Mouse (Mus musculus) kidney, embryonic 16.5 days (tissue): ENCODE data around the gene Adamts18. TPM values are rescaled to one million over a fixed set of nuclear protein-coding genes. Genes with fewer than 3 reads are reported as not detected.

Experiments
- ATAC-seq: fragments of 200-750 bp; cut with Nextera tagmentation; 2 replicates; pipeline ENCODE4 v1.8.0; 2017; ENCODE audit warnings: moderate TSS enrichment; ENCODE audit not compliant: low FRiP score, low TSS enrichment
- H3K27ac ChIP-seq: fragments of 300-500 bp; sonication (generic); 2 replicates; pipeline ENCODE4 v1.5.1; 2014; ENCODE audit warnings: low read length
- H3K27me3 ChIP-seq: fragments of 300-500 bp; sonication (generic); 2 replicates; pipeline ENCODE4 v1.6.1; 2014; ENCODE audit warnings: low read length, control low read depth, mixed read lengths; ENCODE audit not compliant: insufficient read depth
- H3K36me3 ChIP-seq: fragments of 300-500 bp; sonication (generic); 2 replicates; pipeline ENCODE4 v1.6.1; 2014; ENCODE audit warnings: low read length, control low read depth, mixed read lengths; ENCODE audit not compliant: insufficient read depth
- H3K4me1 ChIP-seq: fragments of 300-500 bp; sonication (generic); 2 replicates; pipeline ENCODE4 v1.6.1; 2014; ENCODE audit warnings: low read length, control low read depth, mixed read lengths; ENCODE audit not compliant: insufficient read depth
- H3K4me2 ChIP-seq: fragments of 300-500 bp; sonication (generic); replicated peaks from 2 replicates; pipeline ENCODE4 v1.6.1; 2014; ENCODE audit warnings: low read depth, low read length
- H3K4me3 ChIP-seq: fragments of 300-500 bp; sonication (generic); 2 replicates; pipeline ENCODE4 v1.5.1; 2014; ENCODE audit warnings: mild to moderate bottlenecking, low read length
- H3K9ac ChIP-seq: fragments of 300-500 bp; sonication (generic); replicated peaks from 2 replicates; pipeline ENCODE4 v1.6.1; 2014; ENCODE audit warnings: low read length
- H3K9me3 ChIP-seq: fragments of 300-500 bp; sonication (generic); 2 replicates; pipeline ENCODE4 v1.6.1; 2016; ENCODE audit warnings: low read length, control low read depth
- WGBS: fragments of 180-500 bp; shearing (Covaris S2); extraction: QIAGEN DNeasy Blood & Tissue Kit; methylation state at CpG from one replicate; pipeline ENCODE4 v1.1.7; 2014; 5-methylcytosine and 5-hydroxymethylcytosine counted together
- polyA plus RNA-seq: library from polyadenylated mRNA; unstranded; fragments of >200 nt; fragmentation: Nextera tagmentation; extraction: Ambion mirVana; gene quantifications from 2 replicates; pipeline ENCODE4 v1.2.1, GENCODE M21; 2015

Gene Adamts18
- polyA plus RNA-seq, 1 experiment from 2014 or later, result 2.4 TPM

DNA sequence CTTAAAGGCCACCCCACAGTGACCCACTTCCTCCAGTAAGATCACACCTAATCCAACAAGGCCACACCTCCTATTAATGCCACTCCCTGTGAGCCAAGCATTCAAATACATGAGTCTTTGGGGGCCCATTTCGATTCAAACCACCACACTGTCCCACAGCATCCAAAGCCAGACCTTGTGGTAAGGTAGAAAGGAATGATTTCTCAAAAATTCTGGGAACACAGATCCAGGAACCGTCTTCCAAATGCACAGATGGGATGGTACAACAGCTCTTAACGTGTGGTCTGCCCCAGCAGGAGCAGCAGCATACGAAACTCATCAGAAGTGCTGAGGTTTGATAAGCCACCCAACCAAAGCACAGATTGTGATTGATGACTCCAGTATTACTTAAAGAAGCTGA is 18.0 kb upstream of the Adamts18 start:
- Histone ChIP-seq H3K4me2 (no peak overlapping the region), H3K27ac (no peak overlapping the region), H3K4me1 (no peaks in the 10 kb centered on the region; the same call in 1 of the 2 replicates), H3K27me3 (no peaks in the 10 kb centered on the region), H3K9ac (no peak overlapping the region), H3K36me3 (no peaks in the 10 kb centered on the region), H3K4me3 (no peak overlapping the region), H3K9me3 (peaks cover 6% of the 10 kb centered on the region)
- WGBS, result 86% methylated on average over 4 of the region's 4 CpGs
- ATAC-seq, result no peak

- WGBS, result 55% methylated on average over 13 of the region's 13 CpGs
- no peak overlapping the region for H3K9ac ChIP-seq
- peaks cover 6% of the 10 kb centered on the region for H3K9me3 ChIP-seq
- no peak overlapping the region for H3K4me3 ChIP-seq
- H3K27ac ChIP-seq, result no peak overlapping the region
- peak; percentile 63; the same call in 1 of the 2 replicates for ATAC-seq
- H3K4me1 ChIP-seq, result no peaks in the 10 kb centered on the region; the same call in 1 of the 2 replicates
- H3K4me2 ChIP-seq, result no peak overlapping the region
- H3K36me3 ChIP-seq, result no peaks in the 10 kb centered on the region
- no peaks in the 10 kb centered on the region for H3K27me3 ChIP-seq
Measured at GRCm38 (mm10) chr8:113865326-113866093, 17.0 kb upstream of the Adamts18 start.

- Histone ChIP-seq H3K4me1 (no peaks in the 10 kb centered on the region), H3K9ac (no peak overlapping the region), H3K36me3 (no peaks in the 10 kb centered on the region), H3K4me2 (no peak overlapping the region), H3K9me3 (peaks cover 6% of the 10 kb centered on the region), H3K4me3 (no peak overlapping the region), H3K27me3 (no peaks in the 10 kb centered on the region), H3K27ac (no peak overlapping the region)
- ATAC-seq, result no peak
- WGBS, result 91% methylated on average over 12 of the region's 12 CpGs
Measured at GRCm38 (mm10) chr8:113859890-113860683, 11.5 kb upstream of the Adamts18 start.

DNA sequence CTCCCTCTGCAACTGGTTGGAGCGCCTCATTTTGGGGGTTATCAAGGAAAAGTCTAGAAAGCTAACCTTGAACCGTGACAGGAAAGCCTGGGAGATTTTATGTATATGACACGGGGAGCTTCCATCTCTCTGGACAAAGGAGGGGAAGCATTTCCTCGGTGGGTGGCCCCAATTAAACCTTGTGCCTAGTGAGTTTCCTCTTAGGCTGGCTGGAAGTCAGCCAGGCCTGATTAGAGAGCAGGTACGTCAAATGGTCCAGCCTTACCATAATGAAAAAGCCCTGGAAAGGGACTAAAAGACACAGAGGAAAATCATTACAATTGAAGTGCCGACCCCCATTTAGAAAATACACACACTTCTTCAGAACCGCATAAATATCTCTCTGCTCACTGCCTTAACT is 10.3 kb upstream of the Adamts18 start:
- Histone ChIP-seq H3K4me1 (no peaks in the 10 kb centered on the region), H3K27ac (no peak overlapping the region), H3K36me3 (no peaks in the 10 kb centered on the region), H3K9ac (no peak overlapping the region), H3K9me3 (peaks cover under 1% of the 10 kb centered on the region; the same call in 1 of the 2 replicates), H3K27me3 (no peaks in the 10 kb centered on the region), H3K4me2 (no peak overlapping the region), H3K4me3 (no peak overlapping the region)
- whole genome bisulfite sequencing, result 58% methylated on average over 7 of the region's 7 CpGs
- no peak for ATAC-seq

GRCm38 (mm10) chr8:113854622-113855293 is 6.2 kb upstream of the Adamts18 start:
- 75% methylated on average over 8 of the region's 8 CpGs for WGBS
- no peak for ATAC-seq
- H3K27ac ChIP-seq, result no peak overlapping the region
- no peak overlapping the region for H3K4me3 ChIP-seq
- no peaks in the 10 kb centered on the region for H3K9me3 ChIP-seq
- peaks cover 11% of the 10 kb centered on the region; the same call in 1 of the 2 replicates for H3K27me3 ChIP-seq
- no peaks in the 10 kb centered on the region for H3K4me1 ChIP-seq
- no peaks in the 10 kb centered on the region for H3K36me3 ChIP-seq
- no peak overlapping the region for H3K9ac ChIP-seq
- no peak overlapping the region for H3K4me2 ChIP-seq

DNA sequence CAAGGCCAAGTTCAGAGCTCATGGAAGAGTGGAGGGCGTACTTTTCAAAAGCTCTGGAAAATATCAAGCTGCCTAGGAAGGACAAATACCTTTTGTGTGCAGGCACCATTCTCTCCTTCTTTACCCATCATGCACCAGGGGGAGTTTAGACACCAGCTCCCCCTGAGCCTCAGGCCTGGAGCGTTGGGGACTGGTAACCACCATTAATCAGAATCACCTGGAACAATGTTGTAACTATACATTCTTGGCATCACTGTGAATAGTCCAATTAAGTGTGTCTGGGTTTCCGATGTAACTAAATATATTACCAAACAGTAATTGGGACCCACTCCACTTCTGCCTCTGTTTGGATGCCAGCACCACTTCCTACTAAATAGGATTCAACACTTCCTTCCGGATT is 5.2 kb upstream of the Adamts18 start:
- no peak overlapping the region for H3K27ac ChIP-seq
- no peaks in the 10 kb centered on the region for H3K9me3 ChIP-seq
- H3K27me3 ChIP-seq, result peaks cover 21% of the 10 kb centered on the region
- H3K4me2 ChIP-seq, result no peak overlapping the region
- ATAC-seq, result no peak
- H3K4me1 ChIP-seq, result 0 out of 2 replicates have a peak, but pooled peaks cover 1% of the 10 kb centered on the region
- H3K4me3 ChIP-seq, result no peak overlapping the region
- H3K9ac ChIP-seq, result no peak overlapping the region
- WGBS, result 77% methylated on average over 4 of the region's 4 CpGs
- no peaks in the 10 kb centered on the region for H3K36me3 ChIP-seq

DNA sequence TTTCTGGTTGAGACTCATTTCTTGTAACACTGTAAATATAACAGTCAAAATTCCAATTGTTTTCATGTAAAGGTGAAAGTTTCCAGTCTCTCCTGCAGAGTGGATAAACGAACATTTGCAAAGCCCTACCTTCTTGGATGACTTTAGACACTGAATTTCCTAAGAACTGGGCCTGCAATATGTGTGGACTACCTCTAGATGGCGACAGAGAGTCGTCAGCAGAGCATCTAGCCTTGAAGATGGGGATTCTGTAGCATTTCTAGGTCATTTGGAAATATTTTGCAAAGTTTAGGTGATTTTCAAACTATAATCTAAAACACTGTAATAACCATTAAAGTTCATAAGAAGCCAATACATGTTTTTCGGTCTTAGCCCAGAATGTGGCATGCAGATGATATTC is 3.1 kb upstream of the Adamts18 start:
- Histone ChIP-seq H3K27me3 (peaks cover 38% of the 10 kb centered on the region), H3K9ac (no peak overlapping the region), H3K27ac (no peak overlapping the region), H3K4me1 (peaks cover 9% of the 10 kb centered on the region; the same call in 1 of the 2 replicates), H3K4me3 (no peak overlapping the region), H3K36me3 (no peaks in the 10 kb centered on the region), H3K4me2 (no peak overlapping the region), H3K9me3 (no peaks in the 10 kb centered on the region)
- ATAC-seq, result no peak
- WGBS, result 47% methylated on average over 4 of the region's 4 CpGs

DNA sequence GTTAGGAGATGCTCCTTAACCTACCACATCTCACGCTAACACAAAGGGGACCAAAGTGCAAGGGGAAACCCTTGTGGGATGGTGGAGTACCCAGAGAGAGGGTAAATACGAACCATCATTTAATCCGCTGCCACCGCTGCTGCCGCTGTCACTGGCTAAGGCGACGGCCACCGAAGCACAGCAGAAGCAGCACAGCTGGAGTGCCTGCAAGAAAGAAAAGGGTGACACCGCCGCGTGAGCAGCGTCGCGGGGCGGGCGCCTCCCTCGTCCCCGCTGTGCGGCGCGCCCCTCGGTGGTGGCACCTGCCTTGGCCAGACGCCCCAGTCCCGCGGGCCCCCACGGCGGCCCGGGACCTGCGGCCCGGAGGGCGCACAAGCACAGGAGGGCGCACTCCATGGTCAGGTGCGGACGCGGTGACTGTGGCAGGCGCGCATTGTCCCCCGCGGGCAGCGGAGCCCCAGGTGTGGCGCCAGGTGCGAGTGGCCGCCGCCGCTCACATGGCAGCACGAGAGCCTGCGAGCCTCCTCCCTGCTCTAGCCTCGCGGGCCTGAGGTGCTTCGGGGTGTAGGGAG is 371 bp downstream of the Adamts18 start:
- peak overlapping the region; percentile 61 for H3K4me3 ChIP-seq
- no peaks in the 10 kb centered on the region for H3K36me3 ChIP-seq
- no peak overlapping the region; the same call in 1 of the 2 replicates for H3K27ac ChIP-seq
- H3K4me2 ChIP-seq, result peak overlapping the region; percentile 98
- peak overlapping the region; percentile 47 for H3K9ac ChIP-seq
- H3K9me3 ChIP-seq, result no peaks in the 10 kb centered on the region
- WGBS, result under 1% methylated on average over 48 of the region's 50 CpGs
- peak; percentile 53; the same call in 1 of the 2 replicates for ATAC-seq
- H3K4me1 ChIP-seq, result peaks cover 9% of the 10 kb centered on the region; the same call in 1 of the 2 replicates
- H3K27me3 ChIP-seq, result peaks cover 40% of the 10 kb centered on the region

- no peak overlapping the region for H3K27ac ChIP-seq
- peak overlapping the region; percentile 98 for H3K4me2 ChIP-seq
- peaks cover 9% of the 10 kb centered on the region; the same call in 1 of the 2 replicates for H3K4me1 ChIP-seq
- H3K27me3 ChIP-seq, result peaks cover 40% of the 10 kb centered on the region
- 20% methylated on average over 12 of the region's 12 CpGs for WGBS
- H3K9ac ChIP-seq, result peak overlapping the region; percentile 47; the same call in 1 of the 2 replicates
- no peak; the same call in 1 of the 2 replicates for ATAC-seq
- H3K4me3 ChIP-seq, result peak overlapping the region; percentile 61
- H3K36me3 ChIP-seq, result no peaks in the 10 kb centered on the region
- H3K9me3 ChIP-seq, result no peaks in the 10 kb centered on the region
Measured at GRCm38 (mm10) chr8:113847606-113848080, 895 bp downstream of the Adamts18 start.
